ENCODE assay signal across 12 mouse cellular contexts in the genomic region with DNA sequence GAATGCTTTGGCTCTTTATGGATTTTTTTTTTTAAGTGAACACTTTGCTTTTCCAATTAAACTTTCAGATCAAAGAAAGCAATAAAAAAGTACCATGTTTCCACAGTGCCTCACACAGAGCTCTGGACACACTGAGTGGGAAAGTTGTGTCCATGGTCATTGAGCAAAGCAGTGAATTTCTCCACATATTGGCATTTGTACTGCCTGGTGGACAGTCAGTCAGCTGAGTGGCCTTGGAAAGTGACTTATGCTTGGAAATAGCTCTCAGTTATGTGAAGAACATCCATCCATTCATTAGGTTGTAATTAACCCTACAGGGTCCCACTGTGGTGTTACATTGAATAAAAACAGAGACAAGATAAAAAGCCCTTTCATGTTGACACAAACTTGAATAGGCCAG.
"Had no signal": no experiment of that assay in that cellular context is flagged by ENCODE, and none has a peak within 500 bp of the region (broad histone marks: within the 10 kb centered on the region; RNA-seq: fewer than 3 reads in every experiment).

No protein-coding gene starts in this region.

- DNase-seq: gastrocnemius, adult 2 months; gastrocnemius, postnatal 10 days; gastrocnemius, postnatal 25 days; heart, postnatal 10 days; heart, postnatal 4 days; kidney, adult 18-20 months; kidney, adult 8-10 months; kidney, postnatal 10 days; kidney, postnatal 25 days; kidney, postnatal 4 days; liver; liver, embryonic 13.5 days had no signal
